Mouse (Mus musculus) kidney, embryonic 14.5 days (tissue): ENCODE measurements around the gene Cachd1. TPM values are rescaled to one million over a fixed set of nuclear protein-coding genes. Genes with fewer than 3 reads are reported as not detected.

Source experiments
- ATAC-seq: fragments of 200-750 bp; cut with Nextera tagmentation; 2 replicates; pipeline ENCODE4 v1.8.0; 2017; ENCODE audit warnings: moderate number of reproducible peaks, mild to moderate bottlenecking, moderate TSS enrichment, moderate library complexity; ENCODE audit not compliant: low FRiP score, low TSS enrichment
- H3K27ac ChIP-seq: fragments of 300-500 bp; sonication (generic); 2 replicates; pipeline ENCODE4 v1.5.1; 2014; ENCODE audit warnings: low read depth, mild to moderate bottlenecking, low read length, moderate library complexity, mixed read lengths
- H3K27me3 ChIP-seq: fragments of 300-500 bp; sonication (generic); 2 replicates; pipeline ENCODE4 v1.6.1; 2014; ENCODE audit warnings: mild to moderate bottlenecking, low read length; ENCODE audit not compliant: control insufficient read depth, insufficient read depth
- H3K36me3 ChIP-seq: fragments of 300-500 bp; sonication (generic); 2 replicates; pipeline ENCODE4 v1.6.1; 2014; ENCODE audit warnings: low read length, mixed read lengths; ENCODE audit not compliant: control insufficient read depth, insufficient read depth
- H3K4me1 ChIP-seq: fragments of 300-500 bp; sonication (generic); 2 replicates; pipeline ENCODE4 v1.6.1; 2014; ENCODE audit warnings: low read length, mixed read lengths; ENCODE audit not compliant: control insufficient read depth, insufficient read depth
- H3K4me2 ChIP-seq: fragments of 300-500 bp; sonication (generic); replicated peaks from 2 replicates; pipeline ENCODE4 v1.6.1; 2014; ENCODE audit warnings: low read depth, mild to moderate bottlenecking, low read length
- H3K4me3 ChIP-seq: fragments of 300-500 bp; sonication (generic); 2 replicates; pipeline ENCODE4 v1.5.1; 2014; ENCODE audit warnings: mild to moderate bottlenecking, low read length
- H3K9ac ChIP-seq: fragments of 300-500 bp; sonication (generic); 2 replicates; pipeline ENCODE4 v1.6.1; 2014; ENCODE audit warnings: low read depth, mild to moderate bottlenecking, low read length, moderate library complexity
- H3K9me3 ChIP-seq: fragments of 300-500 bp; sonication (generic); 2 replicates; pipeline ENCODE4 v1.6.1; 2016; ENCODE audit warnings: low read length; ENCODE audit not compliant: control insufficient read depth
- WGBS: fragments of 180-500 bp; shearing (Covaris S2); extraction: QIAGEN DNeasy Blood & Tissue Kit; methylation state at CpG from one replicate; pipeline ENCODE4 v1.1.7; 2014; 5-methylcytosine and 5-hydroxymethylcytosine counted together
- polyA plus RNA-seq: library from polyadenylated mRNA; unstranded; fragments of >200 nt; fragmentation: Nextera tagmentation; extraction: Ambion mirVana; gene quantifications from 2 replicates; pipeline ENCODE4 v1.2.1, GENCODE M21; 2014

Cachd1 gene
- 18.7 and 25.0 TPM in 2 replicates for polyA plus RNA-seq

- WGBS: 1% methylated on average over 39 of the region's 50 CpGs
These were observed at the start of gene Cachd1 for GRCm38 (mm10) chr4:100776043-100776870. TSS of gene Cachd1 (plus strand) at chr4:100776675.

GRCm38 (mm10) chr4:100728896-100729479 is 47.5 kb upstream of the Cachd1 start:
- WGBS: 81% methylated on average over 5 of the region's 5 CpGs
- H3K9ac ChIP-seq: no peak overlapping the region
- no peak overlapping the region for H3K4me3 ChIP-seq
- H3K36me3 ChIP-seq: no peaks in the 10 kb centered on the region
- no peaks in the 10 kb centered on the region for H3K4me1 ChIP-seq
- H3K27ac ChIP-seq: no peak overlapping the region
- no peak overlapping the region for H3K4me2 ChIP-seq
- H3K9me3 ChIP-seq: no peaks in the 10 kb centered on the region
- ATAC-seq: no peak
- H3K27me3 ChIP-seq: no peaks in the 10 kb centered on the region

More at GRCm38 (mm10) chr4:100776043-100776870, at the start of gene Cachd1:
- Histone ChIP-seq H3K9ac (peak within 1 kb of the TSS; percentile 92), H3K4me3 (peak within 1 kb of the TSS; percentile 83), H3K27ac (peak within 1 kb of the TSS; percentile 95), H3K4me1 (peaks cover 19% of the 10 kb centered on the region), H3K36me3 (no peaks in the 10 kb centered on the region), H3K4me2 (peak within 1 kb of the TSS; percentile 62), H3K9me3 (no peaks in the 10 kb centered on the region), H3K27me3 (no peaks in the 10 kb centered on the region)
- ATAC-seq: peak; percentile 83

GRCm38 (mm10) chr4:100735098-100735935 is 41.2 kb upstream of the Cachd1 start:
- WGBS: 78% methylated on average over 9 of the region's 9 CpGs
- Histone ChIP-seq H3K36me3 (no peaks in the 10 kb centered on the region), H3K4me1 (no peaks in the 10 kb centered on the region), H3K9me3 (no peaks in the 10 kb centered on the region), H3K27ac (no peak overlapping the region), H3K9ac (no peak overlapping the region), H3K4me3 (no peak overlapping the region), H3K27me3 (no peaks in the 10 kb centered on the region), H3K4me2 (no peak overlapping the region)
- no peak for ATAC-seq

GRCm38 (mm10) chr4:100735936-100736349 is 40.5 kb upstream of the Cachd1 start:
- Histone ChIP-seq H3K9ac (no peak overlapping the region), H3K4me2 (no peak overlapping the region), H3K27ac (no peak overlapping the region), H3K36me3 (no peaks in the 10 kb centered on the region), H3K9me3 (no peaks in the 10 kb centered on the region), H3K4me3 (no peak overlapping the region), H3K27me3 (no peaks in the 10 kb centered on the region), H3K4me1 (no peaks in the 10 kb centered on the region)
- ATAC-seq: no peak
- WGBS: 89% methylated on average over 9 of the region's 9 CpGs

GRCm38 (mm10) chr4:100743615-100744014 is 32.9 kb upstream of the Cachd1 start:
- no peak for ATAC-seq
- Histone ChIP-seq H3K27me3 (no peaks in the 10 kb centered on the region), H3K4me2 (no peak overlapping the region), H3K9me3 (no peaks in the 10 kb centered on the region), H3K27ac (no peak overlapping the region), H3K4me1 (no peaks in the 10 kb centered on the region), H3K4me3 (no peak overlapping the region), H3K36me3 (no peaks in the 10 kb centered on the region), H3K9ac (no peak overlapping the region)
- WGBS: 88% methylated on average over 8 of the region's 8 CpGs

- no peak overlapping the region for H3K4me3 ChIP-seq
- no peak overlapping the region for H3K4me2 ChIP-seq
- no peaks in the 10 kb centered on the region for H3K4me1 ChIP-seq
- 78% methylated on average over 2 of the region's 2 CpGs for whole genome bisulfite sequencing
- H3K27me3 ChIP-seq: no peaks in the 10 kb centered on the region
- ATAC-seq: no peak
- H3K27ac ChIP-seq: no peak overlapping the region
- no peaks in the 10 kb centered on the region for H3K36me3 ChIP-seq
- no peak overlapping the region for H3K9ac ChIP-seq
- no peaks in the 10 kb centered on the region for H3K9me3 ChIP-seq
These were observed 24.2 kb upstream of the Cachd1 start for GRCm38 (mm10) chr4:100752278-100752677.

GRCm38 (mm10) chr4:100755632-100756031 is 20.8 kb upstream of the Cachd1 start:
- Histone ChIP-seq H3K27ac (no peak overlapping the region), H3K4me1 (no peaks in the 10 kb centered on the region), H3K27me3 (no peaks in the 10 kb centered on the region), H3K9me3 (no peaks in the 10 kb centered on the region), H3K4me2 (no peak overlapping the region), H3K9ac (no peak overlapping the region), H3K4me3 (no peak overlapping the region), H3K36me3 (no peaks in the 10 kb centered on the region)
- ATAC-seq: no peak
- 58% methylated on average over 8 of the region's 8 CpGs for WGBS

GRCm38 (mm10) chr4:100756499-100756898 is 20.0 kb upstream of the Cachd1 start:
- H3K36me3 ChIP-seq: no peaks in the 10 kb centered on the region
- no peak overlapping the region for H3K4me2 ChIP-seq
- H3K4me3 ChIP-seq: no peak overlapping the region
- H3K27ac ChIP-seq: no peak overlapping the region
- no peaks in the 10 kb centered on the region for H3K4me1 ChIP-seq
- H3K27me3 ChIP-seq: no peaks in the 10 kb centered on the region
- no peak overlapping the region for H3K9ac ChIP-seq
- no peaks in the 10 kb centered on the region for H3K9me3 ChIP-seq
- no peak for ATAC-seq
